Mouse (Mus musculus) left cerebral cortex, postnatal 25 days (tissue): ENCODE data around the gene Ntn3. TPM values are rescaled to one million over a fixed set of nuclear protein-coding genes. Genes with fewer than 3 reads are reported as not detected.

Experiments
- DNase-seq, 2 experiments: peaks; one replicate each; pipeline ENCODE4 v3.0.0; 2022; ENCODE audit warnings: low spot score in 2 of 2, mixed read lengths in 1 of 2
- intact Hi-C: fragments of 180-260 bp; cut with DNase I; formaldehyde crosslinking; loops from one replicate; pipeline ENCODE4 v1.15.1; 2025
- microRNA-seq, 2 experiments: library from miRNA; unstranded; fragments of <30 nt; microRNA quantifications; one replicate each; pipeline ENCODE4 v1.2.0; 2022
- total RNA-seq, 2 experiments: library from RNA; stranded (reverse); gene quantifications; 2 replicates each; pipeline ENCODE4 v1.2.3; 2021

Ntn3 gene
- total RNA-seq, 2 experiments from 2014 or later, result 9.8 to 10.8 TPM

DNA sequence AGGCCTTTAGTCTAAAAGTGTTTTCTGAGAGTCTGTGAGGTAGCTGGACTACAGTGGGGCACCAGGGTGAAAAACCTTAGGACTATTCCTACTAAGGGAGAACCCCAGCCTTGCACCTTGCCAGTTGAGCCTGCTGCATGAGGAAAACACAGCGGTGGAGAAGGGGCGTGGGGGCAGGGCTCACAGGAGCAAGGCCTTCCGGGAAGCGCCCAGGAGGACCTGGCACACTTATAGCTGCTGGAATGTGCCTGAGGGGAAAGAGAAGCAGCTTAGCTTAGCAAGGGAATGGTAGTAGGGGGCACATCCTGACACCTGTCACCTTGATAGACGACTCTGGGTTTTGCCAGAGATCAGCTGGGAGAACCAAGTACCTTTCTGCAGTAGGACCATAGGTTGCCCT is 47.9 kb downstream of the Ntn3 start:
- intact Hi-C loops, result no loop called here
- DNase-seq, result no peak

DNA sequence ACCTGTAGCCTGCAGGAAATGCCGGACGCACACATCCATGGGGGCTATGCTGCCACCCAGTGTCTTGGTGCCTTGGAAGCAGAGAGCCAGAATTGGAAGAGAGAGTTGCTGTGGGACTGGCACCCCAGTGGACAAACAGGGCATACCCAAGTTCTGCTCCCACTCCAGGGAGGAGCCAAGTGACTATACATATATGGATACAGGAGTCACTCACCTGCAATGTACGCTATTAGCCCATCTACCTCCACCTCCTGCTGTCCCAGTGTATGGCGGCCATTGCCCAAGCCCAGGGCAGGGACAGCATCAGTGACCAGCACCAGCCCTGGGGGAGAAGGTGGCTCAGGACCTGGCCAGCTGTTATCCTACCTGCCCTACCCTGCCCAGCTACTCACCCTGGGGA is 51.8 kb downstream of the Ntn3 start:
- intact Hi-C loops, result no loop called here
- no peak for DNase-seq

DNA sequence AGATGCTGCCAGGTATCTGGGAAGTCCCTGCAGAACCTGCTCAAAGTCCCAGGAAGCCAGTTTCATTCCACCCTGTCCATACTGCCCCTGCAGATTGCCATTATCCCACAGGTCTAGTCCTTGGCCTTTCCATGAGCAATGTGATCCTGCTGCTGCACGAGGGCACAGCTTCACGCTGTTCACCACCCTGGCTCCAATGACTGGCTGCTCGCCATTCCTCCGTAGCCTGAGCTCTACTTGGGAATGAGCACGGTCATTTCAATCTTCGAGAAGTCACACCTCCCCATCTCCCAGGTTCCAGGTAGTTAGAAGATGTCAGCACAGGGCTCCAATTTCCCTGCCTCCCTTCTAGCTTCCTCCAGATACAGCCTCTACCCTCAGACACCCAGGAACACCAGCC is 52.2 kb downstream of the Ntn3 start:
- intact Hi-C loops, result no loop called here
- DNase-seq, result no peak

DNA sequence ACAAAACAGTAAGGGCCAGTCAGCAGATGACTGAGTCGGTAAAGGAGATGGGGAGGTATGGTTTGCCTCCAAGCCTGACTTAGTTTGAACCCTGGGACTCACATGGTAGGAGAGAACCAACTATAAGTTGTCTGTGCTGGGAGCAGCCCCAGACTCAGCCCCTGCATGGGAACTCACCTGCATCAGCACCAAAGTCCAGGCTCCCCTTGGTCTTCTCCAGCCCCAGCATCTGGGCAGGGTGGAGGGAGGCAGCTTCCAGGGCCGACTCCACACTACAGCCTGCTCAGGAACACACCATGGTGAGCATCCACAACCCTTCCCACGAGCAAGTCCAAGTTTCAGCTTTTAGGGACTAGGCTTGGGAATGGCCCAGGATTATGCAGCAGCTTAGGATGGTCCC is 52.9 kb downstream of the Ntn3 start:
- intact Hi-C loops, result no loop called here
- no peak for DNase-seq

GRCm38 (mm10) chr17:24155742-24156141 is 53.6 kb downstream of the Ntn3 start:
- intact Hi-C loops, result no loop called here
- DNase-seq, result no peak

DNA sequence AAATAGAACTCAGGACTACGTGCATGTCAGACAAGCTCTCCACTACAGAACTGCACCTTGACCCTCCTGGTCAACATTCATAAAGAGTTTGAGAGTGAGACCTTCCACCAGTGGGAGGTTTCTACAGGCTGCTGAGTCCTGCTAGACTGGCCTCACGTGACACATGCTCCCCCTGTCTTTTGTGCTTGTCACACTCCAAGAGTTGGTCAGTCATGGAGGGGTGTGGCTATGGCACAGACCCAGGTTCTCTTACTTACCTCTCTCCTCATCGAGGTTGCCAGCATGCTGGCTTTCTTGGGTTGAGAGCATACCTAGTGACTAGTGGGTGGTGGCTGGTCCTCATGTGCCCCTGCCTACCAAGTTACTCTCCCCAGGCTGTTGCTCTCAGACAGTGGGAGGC is 54.9 kb downstream of the Ntn3 start:
- DNase-seq, result no peak
- intact Hi-C loops, result loop anchor here (5.0 kb wide), 1 partner anchor 238 kb away; no protein-coding TSS in a partner anchor

Small RNA genes lying within 50 kb of the gene (microRNA-seq; reads per million reads assigned to microRNA genes)
- gene Mir5134 (1.2 to 4.0 reads per million in 2 experiments), gene Mir6965 (0.34 to 1.2 reads per million in 2 experiments)

Other genes with a start within 250 kb of the Ntn3 start
- under 1 TPM; 0.30 to 0.44 TPM for gene Prss30, start 229.0 kb downstream of the Ntn3 start, total RNA-seq
- 1 to 10 TPM; 1.2 to 1.6 TPM for gene Prss22, start 211.4 kb downstream of the Ntn3 start, total RNA-seq
- gene Prss27, start 171.4 kb downstream of the Ntn3 start, total RNA-seq, result not detected
- gene Kctd5, start 136.0 kb downstream of the Ntn3 start, total RNA-seq, result 10 to 100 TPM; 25.7 to 27.0 TPM
- 100 to 1,000 TPM; 109 to 112 TPM for gene Pdpk1, start 58.6 kb downstream of the Ntn3 start, total RNA-seq
- 10 to 100 TPM; 25.9 to 28.3 TPM for gene Amdhd2, start 45.8 kb downstream of the Ntn3 start, total RNA-seq
- 1,000 to 10,000 TPM; 1,342 to 1,424 TPM for gene Atp6v0c, start 39.8 kb downstream of the Ntn3 start, total RNA-seq
- 10 to 100 TPM; 63.7 to 68.9 TPM for gene Tbc1d24, start 4.0 kb downstream of the Ntn3 start, total RNA-seq
- 1 to 10 TPM; 9.2 to 10.0 TPM for gene Tedc2, start 11.3 kb upstream of the Ntn3 start, total RNA-seq
- 1 to 10 TPM; 6.5 to 6.9 TPM for gene Ccnf, start 42.0 kb upstream of the Ntn3 start, total RNA-seq
- 1 to 10 TPM; 1.2 to 1.4 TPM for gene Abca17, start 141.5 kb upstream of the Ntn3 start, total RNA-seq
- 10 to 100 TPM; 78.7 to 81.7 TPM for gene Abca3, start 142.4 kb upstream of the Ntn3 start, total RNA-seq
- 100 to 1,000 TPM; 134 to 138 TPM for gene Rnps1, start 205.0 kb upstream of the Ntn3 start, total RNA-seq
- 10 to 100 TPM; 21.4 to 28.1 TPM for gene Eci1, start 217.1 kb upstream of the Ntn3 start, total RNA-seq
- 1 to 10 TPM; 6.4 to 8.1 TPM for gene Dnase1l2, start 233.6 kb upstream of the Ntn3 start, total RNA-seq